Mouse (Mus musculus) neural tube, embryonic 15.5 days (tissue): ENCODE measurements at regions not wholly inside any gene's neighbourhood (a gene's known extent, or its start where the extent isn't known, plus 50 kb on each side); places are given as distances from the start of the nearest gene placed in this dataset.

Source experiments
- ATAC-seq: fragments of 200-750 bp; cut with Nextera tagmentation; 2 replicates; pipeline ENCODE4 v1.8.0; 2017; ENCODE audit warnings: mild to moderate bottlenecking, moderate TSS enrichment, moderate library complexity; ENCODE audit not compliant: low FRiP score
- H3K27ac ChIP-seq: fragments of 300-500 bp; sonication (generic); replicated peaks from 2 replicates; pipeline ENCODE4 v1.5.1; 2015; ENCODE audit warnings: mild to moderate bottlenecking, inconsistent platforms
- H3K27me3 ChIP-seq: fragments of 300-500 bp; sonication (generic); replicated peaks from 2 replicates; pipeline ENCODE4 v1.6.1; 2015; ENCODE audit warnings: inconsistent platforms
- H3K36me3 ChIP-seq: fragments of 300-500 bp; sonication (generic); 2 replicates; pipeline ENCODE4 v1.6.1; 2015; ENCODE audit warnings: inconsistent platforms
- H3K4me1 ChIP-seq: fragments of 300-500 bp; sonication (generic); 2 replicates; pipeline ENCODE4 v1.6.1; 2015; ENCODE audit warnings: inconsistent platforms
- H3K4me2 ChIP-seq: fragments of 300-500 bp; sonication (generic); 2 replicates; pipeline ENCODE4 v1.6.1; 2015; ENCODE audit warnings: inconsistent platforms, mild to moderate bottlenecking, moderate library complexity
- H3K4me3 ChIP-seq: fragments of 300-500 bp; sonication (generic); replicated peaks from 2 replicates; pipeline ENCODE4 v1.5.1; 2015; ENCODE audit warnings: mild to moderate bottlenecking, inconsistent platforms
- H3K9ac ChIP-seq: fragments of 300-500 bp; sonication (generic); replicated peaks from 2 replicates; pipeline ENCODE4 v1.6.1; 2015; ENCODE audit warnings: mild to moderate bottlenecking, inconsistent platforms
- H3K9me3 ChIP-seq: fragments of 300-500 bp; sonication (generic); replicated peaks from 2 replicates; pipeline ENCODE4 v1.6.1; 2016; ENCODE audit warnings: inconsistent platforms
- WGBS: fragments of 180-500 bp; shearing (Covaris S2); methylation state at CpG from one replicate; pipeline ENCODE4 v1.1.7; 2015; ENCODE audit warnings: mixed read lengths; 5-methylcytosine and 5-hydroxymethylcytosine counted together

GRCm38 (mm10) chr19:54688630-54689029, 438.4 kb downstream of the Gpam start:
- no peaks in the 10 kb centered on the region for H3K27me3 ChIP-seq
- no peaks in the 10 kb centered on the region for H3K4me1 ChIP-seq
- no peak overlapping the region for H3K27ac ChIP-seq
- H3K4me3 ChIP-seq: no peak overlapping the region
- H3K36me3 ChIP-seq: no peaks in the 10 kb centered on the region
- no peak for ATAC-seq
- no peak overlapping the region for H3K9ac ChIP-seq
- H3K9me3 ChIP-seq: no peaks in the 10 kb centered on the region
- no peak overlapping the region for H3K4me2 ChIP-seq

- Histone ChIP-seq H3K27me3 (no peaks in the 10 kb centered on the region), H3K4me2 (no peak overlapping the region), H3K27ac (no peak overlapping the region), H3K9ac (no peak overlapping the region), H3K4me1 (no peaks in the 10 kb centered on the region), H3K36me3 (no peaks in the 10 kb centered on the region), H3K9me3 (no peaks in the 10 kb centered on the region), H3K4me3 (no peak overlapping the region)
- 93% methylated on average over 4 of the region's 4 CpGs for WGBS
- no peak for ATAC-seq
Observed at GRCm38 (mm10) chr19:54685147-54685546, 441.9 kb downstream of the Gpam start.
